Mouse (Mus musculus): ENCODE measurements at regions not wholly inside any gene's neighbourhood (a gene's known extent, or its start where the extent isn't known, plus 50 kb on each side); places are given as distances from the start of the nearest gene placed in this dataset.

DNA sequence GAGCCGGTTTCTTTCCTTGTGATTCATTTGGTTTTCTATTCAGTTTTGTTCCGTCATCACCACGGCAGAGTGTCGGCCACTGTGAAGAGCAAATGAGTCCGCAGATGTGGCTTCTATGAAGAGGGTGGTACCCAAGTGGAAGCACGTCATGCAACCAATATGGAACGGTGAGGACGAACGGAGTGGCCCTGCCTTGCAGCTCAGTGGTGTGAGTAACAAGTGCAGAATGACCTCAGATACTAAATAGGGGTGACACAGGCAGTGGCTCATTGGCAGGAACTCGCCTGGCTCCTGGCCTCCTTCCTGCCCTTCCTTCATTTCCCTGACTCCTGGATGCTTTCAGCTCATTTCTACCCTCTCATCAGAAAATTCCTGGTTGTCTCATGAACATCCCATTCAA, 60.6 kb upstream of the Podxl start:
- TF ChIP-seq POLR2A (IDR thresholded peaks at IDR 0.05; ENCODE audit: borderline replicate concordance, low read depth, low read length): no peak
- no peak for TF ChIP-seq CTCF (IDR thresholded peaks at IDR 0.05; ENCODE audit: low read depth, low read length)

Measured in bone marrow macrophage, adult 2 months (primary cell).